Mouse (Mus musculus): Measurements from ENCODE around the gene Ldhb. TPM values are rescaled to one million over a fixed set of nuclear protein-coding genes. Genes with fewer than 3 reads are reported as not detected.
"Not testable (repeated sequence)": the region's sequence is repeated elsewhere in the genome, so short reads cannot be mapped to it uniquely, and the experiment has no call there.

Ldhb gene
- polyA plus RNA-seq, 1 experiment = 701 TPM

DNA sequence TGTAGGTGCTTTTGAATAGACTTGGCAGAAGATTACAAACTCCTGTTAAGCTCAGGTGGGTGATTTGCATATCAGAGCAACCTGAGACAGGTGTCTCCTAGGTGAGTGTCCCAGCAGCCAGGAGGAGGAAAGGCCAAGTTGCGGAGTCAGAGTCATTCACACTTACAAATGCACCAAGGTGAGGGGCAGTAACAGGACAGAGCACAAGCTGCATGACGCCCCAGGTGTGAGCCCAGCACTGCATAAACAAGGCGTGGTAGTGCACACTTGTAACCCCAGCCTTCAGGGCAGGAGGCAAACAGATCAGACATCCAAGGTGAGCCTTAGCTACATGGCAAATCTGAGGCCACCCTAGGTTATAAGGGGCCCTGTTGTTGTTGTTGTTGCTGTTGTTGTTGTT, 5.1 kb upstream of the Ldhb start:
- DNase-seq (ENCODE audit: low spot score) = no peak

DNA sequence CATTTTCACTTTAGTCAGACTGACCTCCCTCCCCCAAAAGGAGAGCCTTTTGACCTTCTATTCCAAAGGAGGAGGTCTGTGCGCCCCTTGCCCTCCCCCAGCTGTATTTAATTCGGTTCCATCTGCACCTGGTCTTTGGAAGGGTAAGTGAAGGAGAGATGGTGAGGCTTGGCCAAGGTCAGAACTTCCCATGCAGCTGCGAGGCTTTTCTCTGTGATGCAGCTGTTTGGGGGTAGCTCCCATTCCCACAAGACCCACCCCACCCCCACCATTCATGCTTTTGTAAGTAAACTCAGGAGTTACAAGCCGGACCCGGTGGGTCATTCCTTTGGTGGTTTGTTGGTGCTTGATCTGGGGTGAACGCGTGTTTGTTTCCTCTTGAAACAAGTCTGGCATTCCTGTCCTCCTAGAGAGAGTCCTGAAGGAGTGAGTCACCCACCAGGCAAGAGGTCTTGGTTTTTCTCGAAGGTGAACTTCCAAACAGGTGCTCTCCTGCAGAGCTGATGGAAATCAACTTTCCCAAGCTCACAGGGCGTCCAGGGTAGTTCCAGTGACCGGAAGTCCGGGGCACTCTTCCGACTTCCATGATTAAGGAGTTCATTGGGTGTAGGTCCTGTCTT, 3.9 kb upstream of the Ldhb start:
- no peak for DNase-seq (ENCODE audit: low spot score)

DNA sequence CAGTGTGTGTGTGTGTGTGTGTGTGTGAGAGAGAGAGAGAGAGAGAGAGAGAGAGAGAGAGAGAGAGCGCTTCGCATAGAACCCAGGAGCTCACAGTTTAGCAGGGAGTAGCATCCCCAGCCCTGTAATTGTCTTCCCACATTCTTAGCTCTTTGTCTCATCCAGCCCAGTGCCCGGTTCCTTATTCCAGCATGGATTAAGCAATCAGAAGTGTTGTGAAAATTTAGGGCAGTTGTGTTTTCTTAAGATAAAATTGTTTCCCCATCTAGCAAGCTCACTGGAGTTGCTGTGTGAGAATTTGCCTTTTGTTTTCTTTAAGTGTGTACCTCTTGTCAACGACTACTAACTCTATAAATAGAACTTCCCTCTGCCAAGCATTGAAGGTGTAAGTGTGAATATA, 906 bp upstream of the Ldhb start:
- no peak for DNase-seq (ENCODE audit: low spot score)

DNA sequence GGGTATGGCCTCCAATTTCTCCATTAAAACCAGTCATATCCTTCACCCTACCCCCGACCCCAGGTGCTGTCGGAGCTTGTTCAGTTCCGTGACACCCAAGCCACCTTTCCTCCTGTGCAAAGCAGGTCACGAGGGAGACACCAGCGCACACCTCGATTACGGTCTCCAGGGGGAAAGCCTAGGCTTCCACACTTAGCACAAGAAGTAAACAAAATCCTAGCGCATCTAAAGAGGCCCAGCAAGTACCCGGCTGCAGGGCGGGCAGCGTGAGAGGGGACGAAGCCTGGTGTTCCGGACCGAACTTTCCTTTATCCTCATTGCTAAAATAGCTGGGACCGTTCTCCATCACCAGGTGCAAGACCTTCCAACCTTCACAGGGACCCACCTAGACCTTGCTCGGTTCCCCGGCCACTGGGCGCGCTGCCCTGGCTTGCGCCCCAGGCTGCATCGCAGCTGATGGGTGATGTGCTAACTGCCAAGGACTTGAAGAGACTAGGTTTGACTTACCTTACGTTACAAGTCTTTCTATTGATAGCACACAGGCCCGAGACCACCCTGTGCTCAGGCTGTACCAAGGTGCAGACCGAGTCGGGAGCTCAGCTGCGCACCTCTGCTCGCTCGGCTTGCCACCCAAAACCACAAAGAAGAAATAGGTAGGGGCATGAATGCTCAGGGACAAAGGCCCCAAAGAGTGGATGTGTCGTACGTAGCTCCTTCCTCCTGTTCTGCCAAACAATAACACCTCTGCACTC, 548 bp downstream of the Ldhb start:
- DNase-seq (ENCODE audit: low spot score) = no peak

DNA sequence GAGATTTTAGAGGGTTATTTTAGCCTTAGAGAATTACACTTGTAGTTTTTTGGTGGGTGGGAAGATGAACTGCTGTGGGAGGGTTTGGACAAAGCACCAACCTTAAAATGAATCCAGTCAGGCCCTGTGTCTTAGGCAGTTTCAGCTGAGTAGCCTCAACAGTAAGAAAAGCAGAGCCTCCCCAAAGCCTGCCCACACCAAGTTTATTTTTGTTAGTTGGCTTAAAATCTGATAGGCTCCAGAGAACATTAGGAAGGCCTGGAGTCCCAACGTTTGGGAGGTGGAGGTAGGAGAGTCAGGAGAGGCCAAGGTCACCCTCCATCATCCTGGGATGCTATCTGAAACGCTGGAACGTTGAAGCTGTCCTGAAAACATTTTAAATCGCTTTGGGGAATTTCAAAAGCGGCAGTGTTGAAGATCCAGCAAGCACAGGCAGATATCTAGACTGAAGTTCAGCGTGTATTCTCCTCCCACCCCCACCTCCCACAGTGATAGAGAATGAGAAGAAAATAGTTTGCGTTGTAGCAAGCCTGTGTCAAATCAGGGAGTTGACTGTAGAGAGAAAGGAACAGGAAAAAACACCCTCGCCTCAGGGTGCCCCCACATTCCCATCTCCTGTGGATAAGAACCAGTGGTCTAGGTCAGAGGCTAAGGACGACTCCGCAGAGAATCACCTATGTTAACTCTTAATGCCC, 1.3 kb downstream of the Ldhb start:
- no peak for DNase-seq (ENCODE audit: low spot score)

DNA sequence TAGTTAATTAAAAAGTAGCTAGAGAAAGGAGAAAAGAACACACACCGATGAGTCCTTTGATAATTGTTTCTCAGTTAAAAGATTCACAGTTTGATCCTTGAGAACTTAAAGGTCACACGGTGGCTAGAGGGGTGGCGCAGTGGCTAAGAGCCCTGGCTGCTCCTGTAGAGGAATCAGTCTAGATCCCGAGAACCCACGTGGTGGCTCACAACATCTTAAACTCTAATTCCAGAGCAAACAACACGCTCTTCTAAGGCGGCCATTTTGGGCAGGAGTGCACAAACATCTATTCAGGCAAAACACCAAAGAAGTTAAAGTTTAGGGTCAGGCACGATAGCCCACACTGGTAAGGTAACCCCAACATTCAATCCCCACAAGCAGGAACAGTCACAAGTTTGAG, 4.2 kb downstream of the Ldhb start:
- no peak for DNase-seq (ENCODE audit: low spot score)

DNA sequence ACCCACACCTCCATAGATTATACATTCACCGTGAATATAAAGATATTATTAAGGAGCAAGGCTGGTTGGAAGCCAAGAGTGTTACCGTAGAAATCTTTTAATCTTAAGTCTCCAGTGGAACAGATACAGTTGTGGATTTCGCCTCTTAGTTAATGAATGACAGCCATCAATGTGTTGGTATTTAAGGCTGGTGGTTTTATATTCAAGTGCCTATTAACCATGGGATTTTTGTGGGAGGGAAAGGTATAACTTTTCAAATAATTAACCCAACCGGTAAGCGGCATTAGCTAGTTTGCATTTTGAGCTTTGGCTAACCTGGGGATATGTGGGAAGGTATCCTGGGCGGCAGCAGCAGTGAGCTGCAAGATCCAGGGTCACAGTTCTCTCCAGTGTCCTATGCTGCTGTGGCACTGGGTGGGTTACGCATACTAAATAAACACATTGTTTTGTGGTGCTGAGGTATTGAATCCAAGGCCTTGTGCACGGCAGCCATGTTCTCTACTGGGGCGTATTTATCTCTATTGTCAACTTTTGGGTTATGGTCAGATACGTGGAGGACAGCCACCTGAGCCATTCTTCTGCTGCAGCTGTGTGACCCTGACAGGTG, 5.1 kb downstream of the Ldhb start:
- no peak for DNase-seq (ENCODE audit: low spot score)

DNA sequence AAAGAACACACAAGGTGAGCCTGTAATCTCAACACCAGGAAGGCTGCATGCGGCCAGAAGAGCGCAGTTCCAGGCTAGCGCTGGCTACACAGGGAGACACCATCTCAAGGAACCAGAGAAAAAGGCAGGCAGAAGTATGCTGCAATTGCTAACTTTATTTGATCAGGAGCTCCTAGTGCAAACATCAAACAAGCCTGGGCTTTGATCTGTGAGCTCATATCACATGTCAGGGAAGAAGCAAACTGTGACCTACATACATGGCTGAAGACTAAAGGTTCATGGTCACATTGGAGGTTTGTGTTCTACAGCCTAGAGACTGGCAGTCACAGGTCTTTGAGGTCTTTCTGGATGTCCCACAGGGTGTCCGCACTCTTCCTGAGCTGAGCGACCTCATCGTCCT, 17.6 kb downstream of the Ldhb start:
- DNase-seq (ENCODE audit: low spot score) = not testable (repeated sequence)

DNA sequence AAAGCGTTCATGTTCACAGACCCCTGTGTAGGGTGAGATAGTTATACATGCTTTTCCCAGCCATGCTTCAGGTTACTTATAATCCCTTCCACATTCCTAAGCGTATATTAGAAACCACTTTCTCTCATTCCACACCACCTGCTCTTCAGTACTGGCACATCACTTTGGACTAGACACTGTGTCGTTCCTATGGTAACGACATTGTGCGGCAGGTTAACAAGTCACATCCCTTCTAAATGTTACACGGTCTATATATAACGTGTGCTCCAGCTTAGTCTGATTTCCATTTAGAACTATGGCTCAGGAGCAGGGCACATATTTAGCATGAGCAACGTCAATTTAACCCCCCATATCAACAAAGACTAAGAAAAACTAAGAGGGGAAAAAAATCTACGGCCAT, 20.1 kb downstream of the Ldhb start:
- no peak for DNase-seq (ENCODE audit: low spot score)

DNA sequence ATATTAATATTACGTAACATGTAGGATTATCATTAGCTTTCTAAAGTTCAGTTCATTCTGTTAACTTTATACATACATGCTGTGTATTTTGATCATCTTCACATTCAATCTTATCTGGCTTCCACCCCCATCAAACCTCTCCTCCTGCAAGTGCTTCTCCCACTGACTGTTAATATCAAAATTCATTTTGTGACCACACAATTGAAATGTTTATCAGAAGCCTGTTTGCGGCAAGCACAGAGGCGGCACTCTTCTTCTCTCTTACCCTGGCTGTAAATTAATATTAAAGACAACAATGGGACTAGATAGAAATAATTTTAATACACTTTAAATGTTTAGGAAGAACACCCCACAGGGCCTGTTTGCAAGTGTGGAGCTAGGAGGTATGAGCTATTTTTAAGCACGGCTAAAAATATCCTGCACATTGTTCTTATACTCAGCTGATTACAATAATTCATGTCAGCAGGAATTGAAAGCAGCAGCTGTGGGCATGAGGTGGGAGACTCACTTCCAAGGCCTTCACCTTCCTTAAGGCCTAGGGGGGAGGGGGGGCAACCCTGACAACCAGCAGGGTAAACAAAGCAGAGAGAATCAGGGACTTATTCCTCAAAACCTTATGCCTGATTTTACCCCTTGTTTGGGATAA, 22.2 kb downstream of the Ldhb start:
- DNase-seq (ENCODE audit: low spot score) = no peak

DNA sequence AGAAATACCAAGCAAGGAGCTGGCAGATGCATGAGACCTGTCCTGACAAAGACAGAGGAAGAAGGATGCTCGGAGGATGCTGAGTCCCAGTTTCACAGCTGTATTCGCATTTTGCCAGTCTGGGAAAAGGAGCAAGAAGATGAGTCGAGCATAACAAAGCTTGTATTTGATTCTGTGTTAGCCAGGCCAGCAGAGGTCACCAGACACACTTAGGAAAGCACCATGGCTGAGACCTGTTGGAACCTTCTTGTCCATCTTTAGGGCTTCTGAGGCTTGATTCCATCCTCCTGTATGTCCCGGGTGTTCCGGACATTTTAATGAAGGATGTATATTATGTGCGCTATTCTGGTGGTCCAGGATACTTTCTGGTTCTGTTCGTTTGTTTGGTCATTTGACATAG, 30.5 kb downstream of the Ldhb start:
- no peak for DNase-seq (ENCODE audit: low spot score)

DNA sequence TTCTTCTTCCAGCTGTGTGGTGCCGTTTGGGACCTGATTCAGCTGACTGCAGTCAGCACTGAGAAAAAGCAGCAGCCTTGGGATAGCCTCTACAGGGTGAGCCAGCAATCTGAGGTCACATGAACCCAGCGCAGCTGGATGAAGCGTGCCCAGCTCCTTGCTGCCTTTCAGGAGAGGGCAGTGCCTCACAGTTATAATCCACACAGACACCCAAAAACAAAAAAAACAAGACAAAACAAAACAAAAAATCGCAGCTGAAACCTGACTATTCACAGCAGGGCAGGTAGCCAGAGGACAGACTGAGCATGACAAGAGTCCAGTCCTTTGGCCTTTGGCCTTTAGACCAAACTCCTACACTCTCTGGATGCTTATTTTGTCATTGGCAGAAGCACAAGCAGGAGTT, 35.0 kb downstream of the Ldhb start, which contains the start of gene Gys2:
Gys2 (minus strand) TSS at position 309 of the 403 bp plus-strand sequence.
- no peak for DNase-seq (ENCODE audit: low spot score)

DNA sequence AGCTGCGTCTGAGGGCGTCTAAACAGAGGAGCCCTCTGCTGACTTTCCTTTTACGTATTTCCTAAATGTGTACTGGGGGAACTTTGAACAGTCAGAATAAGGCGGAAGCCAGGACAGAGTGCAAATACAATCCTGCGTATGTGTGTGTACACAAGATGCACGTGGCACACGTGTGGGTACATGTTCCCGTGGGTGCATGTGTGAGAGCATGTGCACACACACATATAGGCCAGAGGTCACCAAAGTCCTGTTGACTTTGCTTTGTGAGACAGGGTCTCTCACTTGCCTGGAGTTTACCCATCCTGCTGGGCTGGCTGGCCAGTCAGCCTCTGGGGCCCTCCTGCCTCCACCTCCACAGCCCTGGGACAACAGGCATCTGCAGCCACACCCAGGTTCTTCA, 36.6 kb downstream of the Ldhb start:
- no peak for DNase-seq (ENCODE audit: low spot score)

DNA sequence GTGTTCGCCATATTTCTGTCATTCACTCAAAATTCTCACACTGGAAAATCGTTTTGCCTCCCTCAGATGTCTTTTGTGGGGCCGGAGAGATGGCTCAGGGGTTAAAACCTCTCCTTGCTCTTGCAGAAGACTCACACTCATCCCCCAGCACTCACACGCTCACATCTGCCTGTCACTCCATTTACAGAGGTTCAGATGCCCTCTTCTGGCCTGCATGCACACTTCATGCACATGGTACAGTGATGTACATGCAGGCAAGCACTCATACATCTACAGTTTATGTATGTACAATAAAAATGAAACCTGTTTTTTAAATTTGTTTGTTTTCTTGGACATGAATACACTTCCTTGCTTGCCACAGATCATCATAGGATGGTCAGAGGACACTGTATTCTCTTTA, 38.2 kb downstream of the Ldhb start:
- DNase-seq (ENCODE audit: low spot score) = no peak

DNA sequence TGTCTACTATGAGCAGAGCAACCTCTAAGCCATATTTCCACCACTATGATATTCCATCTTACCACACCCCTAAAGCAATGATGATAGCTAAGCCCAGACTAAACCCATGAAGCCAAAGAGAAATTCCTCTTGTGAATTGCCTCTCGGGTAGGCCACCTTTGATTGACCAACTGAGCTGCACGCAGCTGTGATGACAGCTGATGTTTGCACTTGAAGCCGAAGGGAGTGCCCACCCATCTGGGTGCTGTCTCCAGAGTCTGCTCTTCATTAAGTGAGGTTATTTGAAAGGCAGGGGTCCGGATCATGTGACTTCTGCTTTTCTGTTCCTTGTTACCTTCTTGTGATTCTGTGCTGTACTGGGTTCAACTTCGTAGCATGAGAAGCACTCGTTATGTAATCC, 45.6 kb downstream of the Ldhb start:
- no peak for DNase-seq (ENCODE audit: low spot score)

DNA sequence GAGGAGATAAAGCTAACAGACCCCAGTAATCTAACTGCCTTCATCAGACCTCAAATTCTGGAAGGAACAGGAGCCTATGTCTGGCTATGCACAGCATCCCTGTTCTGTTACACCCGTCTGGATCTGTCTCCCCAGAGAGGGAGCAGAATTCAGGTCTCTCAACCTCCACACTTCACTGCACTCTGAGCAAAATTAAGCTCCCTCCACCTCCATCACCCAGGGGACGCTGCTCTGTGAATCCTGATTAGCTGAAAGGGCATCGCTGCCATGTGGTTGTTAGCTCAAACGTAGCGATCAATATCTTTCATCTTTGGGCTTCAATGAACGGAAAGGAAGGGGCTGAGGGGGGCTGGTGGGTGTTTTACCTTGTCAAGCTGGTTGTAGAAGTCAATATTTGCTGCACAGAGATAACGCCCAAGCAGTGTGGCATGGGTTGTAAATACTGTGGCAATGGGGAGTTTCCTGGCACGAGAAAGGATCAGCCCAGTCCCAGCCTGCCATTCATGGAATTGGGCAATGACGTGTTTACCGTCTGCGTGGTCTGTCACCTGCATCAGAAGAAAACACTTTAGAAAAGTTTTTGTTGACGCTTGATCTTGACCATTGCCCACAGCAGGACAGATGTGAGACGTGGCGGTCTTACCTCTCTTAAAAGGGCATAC, 48.6 kb downstream of the Ldhb start:
- DNase-seq (ENCODE audit: low spot score) = no peak

DNA sequence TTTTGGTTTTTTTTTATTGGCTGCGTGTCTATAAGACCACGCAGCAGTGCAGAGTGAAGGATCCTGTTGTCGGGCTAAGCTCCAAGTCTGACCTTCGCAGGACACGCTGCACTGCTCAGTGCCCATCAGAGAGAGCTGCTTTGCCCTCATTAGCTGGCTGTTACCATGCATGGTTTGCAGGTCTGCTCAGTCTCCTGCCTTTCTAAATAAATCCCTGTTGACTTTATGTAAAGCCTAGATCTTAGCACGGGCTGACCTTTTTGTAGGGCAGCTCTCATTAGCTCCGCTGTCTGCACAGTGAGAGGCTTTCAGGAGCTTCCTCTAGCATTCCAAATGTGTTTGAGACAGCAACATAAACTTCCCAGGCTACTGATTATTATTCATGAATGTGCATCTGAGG, 49.7 kb downstream of the Ldhb start:
- DNase-seq (ENCODE audit: low spot score) = no peak

DNA sequence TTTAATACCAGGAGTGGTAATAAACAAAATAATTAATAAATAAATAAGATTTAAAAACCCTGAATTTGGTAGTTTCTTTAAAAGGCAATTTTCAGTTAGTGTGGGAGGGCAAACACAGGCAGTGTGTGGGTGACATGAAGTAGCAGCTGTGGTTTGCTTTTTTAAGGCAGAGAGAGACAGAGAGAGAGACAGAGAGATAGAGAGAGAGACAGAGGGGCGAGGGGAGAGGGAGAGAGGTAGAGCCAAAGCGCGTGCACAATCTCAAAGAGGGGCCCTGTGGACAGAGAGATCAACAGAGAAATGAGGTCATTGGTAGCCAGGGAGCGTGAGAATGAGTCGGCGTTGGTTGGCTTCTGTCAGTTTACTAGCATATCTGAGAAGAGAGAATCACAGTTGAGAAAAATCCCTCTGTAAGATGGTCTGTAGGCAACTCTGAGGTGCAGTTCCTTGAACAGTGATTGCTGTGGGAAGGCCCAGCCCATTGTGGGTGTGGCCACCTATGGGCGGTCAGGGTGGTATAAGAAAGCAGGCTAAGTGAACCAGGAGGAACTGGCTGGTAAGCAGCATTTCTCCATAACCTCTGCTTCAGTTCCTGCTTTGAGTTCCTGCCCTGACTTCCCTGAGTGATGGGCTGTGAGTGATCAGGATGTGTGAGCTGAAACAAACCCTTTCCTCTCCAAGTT, 52.3 kb downstream of the Ldhb start:
- no peak for DNase-seq (ENCODE audit: low spot score)

DNA sequence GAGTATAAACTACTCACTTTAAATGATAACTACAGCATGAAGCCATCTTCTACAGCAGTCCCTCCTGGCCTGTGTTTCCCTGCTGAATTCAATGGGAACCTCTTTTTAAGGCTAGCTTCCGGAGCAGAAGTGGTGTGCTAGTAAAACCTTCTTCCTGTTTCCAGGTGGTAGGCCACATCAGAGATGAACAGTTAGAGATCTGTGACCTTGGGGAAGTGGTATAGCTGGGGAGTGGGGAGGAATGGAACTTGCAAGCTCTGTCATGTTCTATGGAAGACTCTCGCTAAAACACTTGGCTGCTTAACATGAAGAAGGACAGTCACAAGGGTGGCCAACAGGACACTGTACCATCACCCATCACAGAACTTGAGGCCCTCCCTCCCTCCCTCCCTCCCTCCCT, 54.4 kb downstream of the Ldhb start:
- DNase-seq (ENCODE audit: low spot score) = no peak

DNA sequence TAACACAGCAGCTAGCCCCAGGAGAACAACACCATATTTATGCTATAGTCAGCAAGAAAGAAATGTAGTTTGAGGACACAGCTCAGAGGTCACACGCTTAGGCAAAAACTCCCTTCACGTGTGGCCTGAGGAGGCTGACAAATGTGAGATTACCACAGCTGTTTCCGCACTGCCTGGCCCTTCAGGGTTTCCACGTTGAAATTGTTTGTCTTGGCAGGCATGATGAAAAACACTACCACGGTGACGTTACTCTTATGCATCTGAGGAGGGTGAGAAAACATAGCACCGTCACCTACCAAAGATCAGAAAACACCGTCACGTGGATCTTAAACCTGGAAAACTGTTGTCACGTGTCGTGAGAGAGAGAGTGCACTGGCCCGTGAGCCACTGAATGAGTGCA, 56.4 kb downstream of the Ldhb start:
- DNase-seq (ENCODE audit: low spot score) = no peak
